Mouse (Mus musculus): ENCODE results near the gene Ccdc158. TPM values are rescaled to one million over a fixed set of nuclear protein-coding genes. Genes with fewer than 3 reads are reported as not detected.

Gene Ccdc158
- polyA plus RNA-seq, 1 experiment = 0.21 TPM

DNA sequence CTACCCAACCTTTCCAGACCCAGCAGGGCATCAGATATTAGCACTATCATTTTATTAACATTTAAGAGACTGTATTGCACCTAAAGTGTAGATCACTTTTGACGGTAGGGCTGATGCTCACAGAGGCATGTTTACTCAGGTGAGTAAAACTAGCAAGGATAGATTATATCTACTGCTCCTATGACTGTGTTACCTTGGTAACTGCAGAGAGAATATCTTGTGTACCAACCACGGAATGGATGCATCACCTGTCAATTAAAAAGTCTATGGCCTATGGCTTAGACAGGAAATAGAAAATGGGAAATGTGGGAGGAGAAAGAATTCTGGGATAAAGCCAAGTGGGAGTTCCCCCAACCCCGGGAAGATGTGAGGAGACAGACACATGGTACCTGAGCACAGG, 40.2 kb downstream of the Ccdc158 start:
- 84% methylated on average over 3 of the region's 3 CpGs for WGBS
- Histone ChIP-seq H3K27me3 (ENCODE audit: control insufficient read depth, insufficient read depth, low read length) (no peaks in the 10 kb centered on the region), H3K27ac (ENCODE audit: insufficient read depth, low read length) (no peak overlapping the region), H3K4me3 (ENCODE audit: extremely low read depth, insufficient read depth, insufficient read length) (no peak overlapping the region), H3K36me3 (ENCODE audit: control insufficient read depth, insufficient read depth, low read length) (no peaks in the 10 kb centered on the region), H3K4me1 (ENCODE audit: control insufficient read depth, insufficient read depth, insufficient read length) (no peaks in the 10 kb centered on the region)
- DNase-seq (ENCODE audit: low read depth in 1 of 2, low spot score in 2 of 2) = no peak
- TF ChIP-seq POLR2A (IDR thresholded peaks at IDR 0.05; ENCODE audit: low read depth, low read length) = no peak
- TF ChIP-seq CTCF (IDR thresholded peaks at IDR 0.05; ENCODE audit: extremely low read depth, insufficient read depth, insufficient read length, insufficient replicate concordance) = no peak

DNA sequence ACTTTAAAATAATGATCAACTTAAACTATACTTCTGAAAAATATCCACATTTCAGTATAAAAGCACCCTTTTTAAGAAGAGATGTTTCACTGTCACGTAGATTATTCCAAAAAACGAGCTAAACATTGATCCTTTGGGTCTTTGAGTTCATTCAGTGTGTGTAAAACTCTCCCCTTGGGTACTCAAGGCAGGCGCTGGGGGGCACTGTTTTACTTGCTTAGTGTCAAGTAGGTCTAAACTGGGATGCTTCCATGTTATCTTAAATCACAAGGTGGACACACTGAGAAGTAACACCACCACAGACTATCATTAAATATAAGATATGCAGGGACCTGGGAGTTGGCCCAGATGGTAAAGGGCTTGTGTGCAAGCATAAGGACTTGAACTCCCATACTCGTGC, 41.5 kb downstream of the Ccdc158 start:
- H3K36me3 ChIP-seq (ENCODE audit: control insufficient read depth, insufficient read depth, low read length) = no peaks in the 10 kb centered on the region
- TF ChIP-seq POLR2A (IDR thresholded peaks at IDR 0.05; ENCODE audit: low read depth, low read length) = no peak
- TF ChIP-seq CTCF (IDR thresholded peaks at IDR 0.05; ENCODE audit: extremely low read depth, insufficient read depth, insufficient read length, insufficient replicate concordance) = no peak
- WGBS = 76% methylated on average over 4 of the region's 4 CpGs
- H3K4me3 ChIP-seq (ENCODE audit: extremely low read depth, insufficient read depth, insufficient read length) = no peak overlapping the region
- no peaks in the 10 kb centered on the region for H3K4me1 ChIP-seq (ENCODE audit: control insufficient read depth, insufficient read depth, insufficient read length)
- no peak overlapping the region for H3K27ac ChIP-seq (ENCODE audit: insufficient read depth, low read length)
- H3K27me3 ChIP-seq (ENCODE audit: control insufficient read depth, insufficient read depth, low read length) = no peaks in the 10 kb centered on the region
- no peak for DNase-seq (ENCODE audit: low read depth in 1 of 2, low spot score in 2 of 2)

DNA sequence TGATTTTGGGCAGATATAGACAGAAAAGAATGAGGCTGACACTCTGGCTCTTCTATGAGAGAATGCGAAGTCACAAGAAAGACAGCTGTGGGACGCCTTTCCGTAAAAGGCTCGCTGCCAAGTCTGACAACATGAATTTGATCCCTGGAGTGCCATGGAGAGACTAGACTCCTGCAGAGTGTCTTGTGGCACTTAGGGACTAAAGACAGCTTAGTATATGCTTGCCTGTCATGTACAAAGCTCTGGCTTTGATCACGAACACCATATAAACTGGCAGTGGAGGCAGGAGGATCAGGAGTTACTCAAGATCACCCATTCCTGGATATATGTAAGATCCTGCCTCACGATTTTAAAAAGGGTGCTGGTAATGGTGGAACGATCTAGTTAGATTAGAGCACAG, 47.2 kb downstream of the Ccdc158 start:
- no peak for DNase-seq (ENCODE audit: low read depth in 1 of 2, low spot score in 2 of 2)
- WGBS = 75% methylated on average over 7 of the region's 7 CpGs
- no peak overlapping the region for H3K4me3 ChIP-seq (ENCODE audit: extremely low read depth, insufficient read depth, insufficient read length)
- no peak overlapping the region for H3K27ac ChIP-seq (ENCODE audit: insufficient read depth, low read length)
- no peaks in the 10 kb centered on the region for H3K36me3 ChIP-seq (ENCODE audit: control insufficient read depth, insufficient read depth, low read length)
- TF ChIP-seq CTCF (IDR thresholded peaks at IDR 0.05; ENCODE audit: extremely low read depth, insufficient read depth, insufficient read length, insufficient replicate concordance) (no peak), POLR2A (IDR thresholded peaks at IDR 0.05; ENCODE audit: low read depth, low read length) (no peak)
- H3K4me1 ChIP-seq (ENCODE audit: control insufficient read depth, insufficient read depth, insufficient read length) = no peaks in the 10 kb centered on the region
- no peaks in the 10 kb centered on the region for H3K27me3 ChIP-seq (ENCODE audit: control insufficient read depth, insufficient read depth, low read length)

DNA sequence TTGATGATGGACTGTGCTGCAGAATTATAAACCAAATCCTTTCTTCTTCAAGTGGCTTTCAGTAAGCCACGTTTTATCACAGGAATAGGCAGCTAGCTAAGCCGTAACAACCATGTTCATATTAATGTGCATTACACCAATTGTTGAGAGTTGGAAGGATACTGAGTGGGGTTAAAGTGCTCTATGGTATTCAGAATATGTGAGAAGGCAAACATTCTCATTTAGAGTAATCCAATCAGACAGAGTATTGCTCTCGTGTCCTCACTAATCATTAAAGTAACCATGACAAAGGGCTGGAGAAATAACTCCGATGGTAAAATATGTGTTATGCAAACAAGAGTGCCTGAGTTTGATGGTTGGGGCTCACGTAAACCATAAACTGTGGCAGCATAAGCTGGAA, 53.2 kb downstream of the Ccdc158 start:
- WGBS = 89% methylated on average over 5 of the region's 5 CpGs

DNA sequence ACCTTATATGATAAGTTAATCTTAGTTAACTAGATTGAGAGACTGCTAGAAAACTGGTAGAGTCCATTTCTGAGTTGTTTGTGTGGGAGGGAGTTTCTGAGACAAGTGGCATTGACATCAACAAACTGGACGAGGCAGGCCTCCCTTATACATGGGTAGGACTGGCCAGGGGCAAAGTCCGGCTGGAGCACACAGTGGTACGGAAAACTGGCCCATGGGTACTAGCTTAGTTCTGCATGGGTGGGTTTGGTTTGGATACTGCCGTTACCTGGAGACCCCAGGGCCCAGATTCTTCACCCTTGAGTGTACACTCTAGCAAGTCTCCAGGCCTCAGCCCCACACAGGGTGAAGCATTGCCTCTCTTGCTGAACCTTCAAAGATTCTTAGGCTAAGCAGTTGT, 62.3 kb downstream of the Ccdc158 start:
- 94% methylated on average over 4 of the region's 4 CpGs for WGBS
- Histone ChIP-seq H3K36me3 (ENCODE audit: control insufficient read depth, insufficient read depth, low read length) (no peaks in the 10 kb centered on the region), H3K4me1 (ENCODE audit: control insufficient read depth, insufficient read depth, insufficient read length) (no peaks in the 10 kb centered on the region), H3K27me3 (ENCODE audit: control insufficient read depth, insufficient read depth, low read length) (no peaks in the 10 kb centered on the region), H3K4me3 (ENCODE audit: extremely low read depth, insufficient read depth, insufficient read length) (no peak overlapping the region), H3K27ac (ENCODE audit: insufficient read depth, low read length) (no peak overlapping the region)
- TF ChIP-seq CTCF (IDR thresholded peaks at IDR 0.05; ENCODE audit: extremely low read depth, insufficient read depth, insufficient read length, insufficient replicate concordance) = no peak
- no peak for TF ChIP-seq POLR2A (IDR thresholded peaks at IDR 0.05; ENCODE audit: low read depth, low read length)
- DNase-seq (ENCODE audit: low read depth in 1 of 2, low spot score in 2 of 2) = no peak

More for the DNA sequence above, 53.2 kb downstream of the Ccdc158 start:
- Histone ChIP-seq H3K4me3 (ENCODE audit: extremely low read depth, insufficient read depth, insufficient read length) (no peak overlapping the region), H3K27ac (ENCODE audit: insufficient read depth, low read length) (no peak overlapping the region), H3K4me1 (ENCODE audit: control insufficient read depth, insufficient read depth, insufficient read length) (no peaks in the 10 kb centered on the region), H3K36me3 (ENCODE audit: control insufficient read depth, insufficient read depth, low read length) (no peaks in the 10 kb centered on the region), H3K27me3 (ENCODE audit: control insufficient read depth, insufficient read depth, low read length) (no peaks in the 10 kb centered on the region)
- no peak for DNase-seq (ENCODE audit: low read depth in 1 of 2, low spot score in 2 of 2)
- TF ChIP-seq CTCF (IDR thresholded peaks at IDR 0.05; ENCODE audit: extremely low read depth, insufficient read depth, insufficient read length, insufficient replicate concordance) (no peak), POLR2A (IDR thresholded peaks at IDR 0.05; ENCODE audit: low read depth, low read length) (no peak)

DNA sequence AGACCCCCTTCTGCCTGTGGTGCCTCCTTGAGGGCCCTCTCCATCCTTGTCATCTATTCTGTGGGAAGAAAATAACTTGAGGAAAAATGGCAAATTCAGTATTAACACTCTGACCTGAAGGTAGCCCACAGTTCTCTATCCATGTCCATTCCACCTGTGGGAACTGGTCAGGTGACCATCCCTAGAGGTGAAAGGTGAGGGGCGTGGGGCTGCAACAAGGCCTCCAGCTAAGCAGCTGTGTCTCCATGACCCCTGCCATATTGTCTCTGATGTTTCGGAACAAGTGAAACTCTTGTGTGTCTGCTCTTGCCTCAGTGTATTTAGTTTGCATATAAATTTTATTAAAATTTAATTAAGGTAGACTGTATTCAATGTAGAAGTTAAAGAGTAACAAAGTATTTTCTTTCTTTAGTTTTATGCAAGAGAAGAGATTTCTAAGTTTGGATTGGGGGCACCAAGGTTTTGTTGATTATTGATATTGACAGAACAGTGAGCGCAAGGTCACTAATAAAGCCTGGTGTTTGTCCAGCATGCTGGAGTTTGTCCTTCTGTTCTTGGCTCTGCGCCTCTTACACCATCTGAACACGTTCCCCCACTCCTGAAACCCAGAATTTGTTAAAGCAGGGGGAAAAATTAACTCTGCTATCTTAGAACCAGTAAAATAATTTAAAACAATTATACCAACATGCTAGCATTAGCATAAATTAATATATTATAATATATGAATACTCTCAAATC, 67.4 kb downstream of the Ccdc158 start:
- DNase-seq (ENCODE audit: low read depth in 1 of 2, low spot score in 2 of 2) = no peak
- Histone ChIP-seq H3K36me3 (ENCODE audit: control insufficient read depth, insufficient read depth, low read length) (no peaks in the 10 kb centered on the region), H3K4me3 (ENCODE audit: extremely low read depth, insufficient read depth, insufficient read length) (no peak overlapping the region), H3K27me3 (ENCODE audit: control insufficient read depth, insufficient read depth, low read length) (peaks cover 8% of the 10 kb centered on the region), H3K4me1 (ENCODE audit: control insufficient read depth, insufficient read depth, insufficient read length) (peaks cover 3% of the 10 kb centered on the region), H3K27ac (ENCODE audit: insufficient read depth, low read length) (no peak overlapping the region)
- WGBS = 88% methylated on average over 5 of the region's 5 CpGs
- TF ChIP-seq POLR2A (IDR thresholded peaks at IDR 0.05; ENCODE audit: low read depth, low read length) (no peak), CTCF (IDR thresholded peaks at IDR 0.05; ENCODE audit: extremely low read depth, insufficient read depth, insufficient read length, insufficient replicate concordance) (no peak)

All from spleen, adult 2 months (tissue).